Mouse (Mus musculus) heart, embryonic 12.5 days (tissue): Measurements from ENCODE around the gene Polrmt. TPM values are rescaled to one million over a fixed set of nuclear protein-coding genes. Genes with fewer than 3 reads are reported as not detected.
"Not testable (repeated sequence)": the region's sequence is repeated elsewhere in the genome, so short reads cannot be mapped to it uniquely, and the experiment has no call there.

Experiments
- ATAC-seq: fragments of 200-750 bp; cut with Nextera tagmentation; 2 replicates; pipeline ENCODE4 v1.8.0; 2017; ENCODE audit warnings: moderate TSS enrichment, moderate library complexity; ENCODE audit not compliant: insufficient number of reproducible peaks, low FRiP score
- H3K27ac ChIP-seq: fragments of 300-500 bp; sonication (generic); 2 replicates; pipeline ENCODE4 v1.5.1; 2016; ENCODE audit warnings: mild to moderate bottlenecking, moderate library complexity; ENCODE audit not compliant: poor library complexity, severe bottlenecking
- H3K27me3 ChIP-seq: fragments of 300-500 bp; sonication (generic); replicated peaks from 2 replicates; pipeline ENCODE4 v1.6.1; 2016; ENCODE audit warnings: mild to moderate bottlenecking, moderate library complexity
- H3K36me3 ChIP-seq: fragments of 300-500 bp; sonication (generic); 2 replicates; pipeline ENCODE4 v1.6.1; 2016; ENCODE audit warnings: mild to moderate bottlenecking, moderate library complexity
- H3K4me1 ChIP-seq: fragments of 300-500 bp; sonication (generic); replicated peaks from 2 replicates; pipeline ENCODE4 v1.6.1; 2016; ENCODE audit warnings: mild to moderate bottlenecking
- H3K4me2 ChIP-seq: fragments of 300-500 bp; sonication (generic); 2 replicates; pipeline ENCODE4 v1.6.1; 2016; ENCODE audit warnings: mild to moderate bottlenecking, moderate library complexity
- H3K4me3 ChIP-seq: fragments of 300-500 bp; sonication (generic); 2 replicates; pipeline ENCODE4 v1.5.1; 2016; ENCODE audit warnings: mild to moderate bottlenecking
- H3K9ac ChIP-seq: fragments of 300-500 bp; sonication (generic); 2 replicates; pipeline ENCODE4 v1.6.1; 2016; ENCODE audit warnings: mild to moderate bottlenecking, moderate library complexity
- H3K9me3 ChIP-seq: fragments of 300-500 bp; sonication (generic); replicated peaks from 2 replicates; pipeline ENCODE4 v1.6.1; 2016; ENCODE audit warnings: mild to moderate bottlenecking, moderate library complexity
- WGBS: fragments of 180-500 bp; shearing (Covaris S2); methylation state at CpG from one replicate; pipeline ENCODE4 v1.1.7; 2016; 5-methylcytosine and 5-hydroxymethylcytosine counted together
- polyA plus RNA-seq: library from polyadenylated mRNA; unstranded; fragments of >200 nt; fragmentation: Nextera tagmentation; extraction: Ambion mirVana; gene quantifications from 2 replicates; pipeline ENCODE4 v1.2.1, GENCODE M21; 2016

The Polrmt gene
- polyA plus RNA-seq, 1 experiment from 2014 or later, result 35.4 TPM

- no peak for ATAC-seq
- no peak overlapping the region for H3K27ac ChIP-seq
- peak overlapping the region; percentile 75; the same call in 1 of the 2 replicates for H3K4me3 ChIP-seq
- H3K36me3 ChIP-seq, result peaks cover 53% of the 10 kb centered on the region
- peaks cover 61% of the 10 kb centered on the region for H3K4me1 ChIP-seq
- peak overlapping the region; percentile 96 for H3K9ac ChIP-seq
- no peaks in the 10 kb centered on the region for H3K27me3 ChIP-seq
- 74% methylated on average over 1 of the region's 1 CpGs for WGBS
- no peaks in the 10 kb centered on the region for H3K9me3 ChIP-seq
- peak overlapping the region; percentile 98 for H3K4me2 ChIP-seq
These were observed 39.2 kb downstream of the Polrmt start for GRCm38 (mm10) chr10:79707162-79707561.

GRCm38 (mm10) chr10:79706406-79707094, 39.8 kb downstream of the Polrmt start:
- H3K4me3 ChIP-seq, result peak overlapping the region; percentile 75
- no peaks in the 10 kb centered on the region for H3K27me3 ChIP-seq
- peak overlapping the region; percentile 96 for H3K9ac ChIP-seq
- peak overlapping the region; percentile 98 for H3K4me2 ChIP-seq
- peak overlapping the region; percentile 86 for H3K27ac ChIP-seq
- no peak for ATAC-seq
- WGBS, result 62% methylated on average over 5 of the region's 5 CpGs
- peaks cover 47% of the 10 kb centered on the region for H3K36me3 ChIP-seq
- no peaks in the 10 kb centered on the region for H3K9me3 ChIP-seq
- H3K4me1 ChIP-seq, result peaks cover 65% of the 10 kb centered on the region

- Histone ChIP-seq H3K27ac (peak overlapping the region; percentile 86), H3K36me3 (peaks cover 41% of the 10 kb centered on the region), H3K4me1 (peaks cover 69% of the 10 kb centered on the region), H3K4me3 (peak overlapping the region; percentile 75), H3K9ac (peak overlapping the region; percentile 96), H3K4me2 (peak overlapping the region; percentile 98), H3K27me3 (no peaks in the 10 kb centered on the region), H3K9me3 (no peaks in the 10 kb centered on the region)
- ATAC-seq, result peak; percentile 73
- 41% methylated on average over 5 of the region's 5 CpGs for WGBS
These were observed 40.4 kb downstream of the Polrmt start for GRCm38 (mm10) chr10:79705951-79706350.

GRCm38 (mm10) chr10:79704970-79705360, 41.4 kb downstream of the Polrmt start:
- Histone ChIP-seq H3K36me3 (peaks cover 31% of the 10 kb centered on the region), H3K4me1 (peaks cover 67% of the 10 kb centered on the region), H3K9me3 (no peaks in the 10 kb centered on the region), H3K27ac (peak overlapping the region; percentile 86), H3K9ac (peak overlapping the region; percentile 96), H3K4me3 (peak overlapping the region; percentile 75), H3K4me2 (peak overlapping the region; percentile 98), H3K27me3 (no peaks in the 10 kb centered on the region)
- ATAC-seq, result no peak
- 4% methylated on average over 10 of the region's 10 CpGs for WGBS

GRCm38 (mm10) chr10:79704065-79704969, 42.1 kb downstream of the Polrmt start, which contains the start of gene Bsg:
Gene Bsg, plus strand, starts transcription at chr10:79704491.
- H3K4me1 ChIP-seq, result peaks cover 61% of the 10 kb centered on the region
- peak; percentile 93 for ATAC-seq
- peak within 1 kb of the TSS; percentile 96 for H3K9ac ChIP-seq
- under 1% methylated on average over 65 of the region's 65 CpGs for WGBS
- H3K4me2 ChIP-seq, result peak within 1 kb of the TSS; percentile 98
- no peaks in the 10 kb centered on the region for H3K9me3 ChIP-seq
- H3K27ac ChIP-seq, result peak within 1 kb of the TSS; percentile 86
- H3K27me3 ChIP-seq, result no peaks in the 10 kb centered on the region
- H3K36me3 ChIP-seq, result peaks cover 24% of the 10 kb centered on the region
- H3K4me3 ChIP-seq, result peak within 1 kb of the TSS; percentile 75

- Histone ChIP-seq H3K27me3 (no peaks in the 10 kb centered on the region), H3K4me1 (peaks cover 53% of the 10 kb centered on the region), H3K4me3 (peak overlapping the region; percentile 75), H3K9me3 (no peaks in the 10 kb centered on the region), H3K27ac (peak overlapping the region; percentile 86; the same call in 1 of the 2 replicates), H3K9ac (peak overlapping the region; percentile 96; the same call in 1 of the 2 replicates), H3K4me2 (peak overlapping the region; percentile 98), H3K36me3 (peaks cover 16% of the 10 kb centered on the region)
- WGBS, result 76% methylated on average over 10 of the region's 10 CpGs
- ATAC-seq, result no peak
These were observed 42.8 kb downstream of the Polrmt start for GRCm38 (mm10) chr10:79703541-79703940.

GRCm38 (mm10) chr10:79702970-79703369, 43.4 kb downstream of the Polrmt start:
- 88% methylated on average over 4 of the region's 4 CpGs for WGBS
- not testable (repeated sequence) for H3K27ac ChIP-seq, H3K4me2 ChIP-seq, H3K4me3 ChIP-seq, H3K27me3 ChIP-seq, H3K9ac ChIP-seq, H3K9me3 ChIP-seq, ATAC-seq
- Histone ChIP-seq H3K36me3 (peaks cover 15% of the 10 kb centered on the region), H3K4me1 (peaks cover 47% of the 10 kb centered on the region)

GRCm38 (mm10) chr10:79701443-79702129, 44.8 kb downstream of the Polrmt start:
- Histone ChIP-seq H3K27me3 (no peaks in the 10 kb centered on the region), H3K9ac (peak overlapping the region; percentile 42; the same call in 1 of the 2 replicates), H3K4me2 (peak overlapping the region; percentile 10; the same call in 1 of the 2 replicates), H3K36me3 (peaks cover 5% of the 10 kb centered on the region; the same call in 1 of the 2 replicates), H3K27ac (peak overlapping the region; percentile 62), H3K9me3 (no peaks in the 10 kb centered on the region), H3K4me1 (peaks cover 36% of the 10 kb centered on the region), H3K4me3 (no peak overlapping the region)
- WGBS, result 44% methylated on average over 10 of the region's 10 CpGs
- ATAC-seq, result no peak

GRCm38 (mm10) chr10:79700676-79701075, 45.7 kb downstream of the Polrmt start:
- Histone ChIP-seq H3K27ac (peak overlapping the region; percentile 62), H3K27me3 (no peaks in the 10 kb centered on the region), H3K4me1 (peaks cover 36% of the 10 kb centered on the region), H3K4me2 (peak overlapping the region; percentile 34), H3K36me3 (no peaks in the 10 kb centered on the region), H3K9ac (no peak overlapping the region), H3K9me3 (no peaks in the 10 kb centered on the region), H3K4me3 (no peak overlapping the region)
- 25% methylated on average over 7 of the region's 7 CpGs for WGBS
- ATAC-seq, result no peak

GRCm38 (mm10) chr10:79698459-79698858, 47.9 kb downstream of the Polrmt start:
- H3K27me3 ChIP-seq, result no peaks in the 10 kb centered on the region
- WGBS, result 91% methylated on average over 6 of the region's 6 CpGs
- no peak overlapping the region for H3K4me2 ChIP-seq
- no peaks in the 10 kb centered on the region for H3K36me3 ChIP-seq
- no peak overlapping the region for H3K9ac ChIP-seq
- H3K27ac ChIP-seq, result no peak overlapping the region
- no peak overlapping the region for H3K4me3 ChIP-seq
- ATAC-seq, result no peak
- peaks cover 38% of the 10 kb centered on the region for H3K4me1 ChIP-seq
- H3K9me3 ChIP-seq, result no peaks in the 10 kb centered on the region
